Mouse (Mus musculus) spleen, adult 2 months (tissue): Measurements from ENCODE around the gene Muc4. TPM values are rescaled to one million over a fixed set of nuclear protein-coding genes. Genes with fewer than 3 reads are reported as not detected.

Experiments
- DNase-seq, 2 experiments: peaks; one replicate each; pipeline versions ENCODE4 v3.0.0 to v3.0.0-alpha.2; 2012 to 2021; ENCODE audit warnings: low spot score in 2 of 2, low read depth in 1 of 2
- H3K27ac ChIP-seq: fragments of 200-500 bp; 2 replicates; pipeline ENCODE4 v1.5.1; 2012; ENCODE audit warnings: low read length, inconsistent platforms; ENCODE audit not compliant: insufficient read depth
- H3K27me3 ChIP-seq: fragments of 200-500 bp; 2 replicates; pipeline ENCODE4 v1.6.1; 2012; ENCODE audit warnings: mild to moderate bottlenecking, moderate library complexity, low read length, inconsistent platforms; ENCODE audit not compliant: control insufficient read depth, insufficient read depth
- H3K36me3 ChIP-seq: fragments of 200-500 bp; 2 replicates; pipeline ENCODE4 v1.6.1; 2012; ENCODE audit warnings: mild to moderate bottlenecking, low read length, inconsistent platforms; ENCODE audit not compliant: control insufficient read depth, insufficient read depth
- H3K4me1 ChIP-seq: fragments of 200-500 bp; 2 replicates; pipeline ENCODE4 v1.6.1; 2011; ENCODE audit warnings: inconsistent platforms; ENCODE audit not compliant: control insufficient read depth, insufficient read depth, insufficient read length
- H3K4me3 ChIP-seq: fragments of 200-500 bp; 2 replicates; pipeline ENCODE4 v1.5.1; 2011; ENCODE audit warnings: mild to moderate bottlenecking, inconsistent platforms; ENCODE audit not compliant: insufficient read depth, insufficient read length; ENCODE audit errors: extremely low read depth
- CTCF ChIP-seq: fragments of 200-500 bp; IDR thresholded peaks from 2 replicates; pipeline ENCODE4 v1.5.1; 2011; ENCODE audit warnings: mild to moderate bottlenecking, inconsistent platforms; ENCODE audit not compliant: insufficient read depth, insufficient read length, insufficient replicate concordance; ENCODE audit errors: extremely low read depth
- POLR2A ChIP-seq: fragments of 200-500 bp; IDR thresholded peaks from 2 replicates; pipeline ENCODE4 v1.6.1; 2011; ENCODE audit warnings: low read depth, low read length, inconsistent platforms
- WGBS: fragments of 180-500 bp; shearing (Covaris S2); methylation state at CpG from one replicate; pipeline ENCODE4 v1.1.7; 2018; 5-methylcytosine and 5-hydroxymethylcytosine counted together
- polyA plus RNA-seq: library from polyadenylated mRNA; depleted of rRNA; stranded (reverse); fragments of >200 nt; gene quantifications from 2 replicates; pipeline ENCODE4 v1.2.3, GENCODE M21; 2012; rRNA removed

Gene Muc4
- polyA plus RNA-seq, 1 experiment = 0.06 TPM

DNA sequence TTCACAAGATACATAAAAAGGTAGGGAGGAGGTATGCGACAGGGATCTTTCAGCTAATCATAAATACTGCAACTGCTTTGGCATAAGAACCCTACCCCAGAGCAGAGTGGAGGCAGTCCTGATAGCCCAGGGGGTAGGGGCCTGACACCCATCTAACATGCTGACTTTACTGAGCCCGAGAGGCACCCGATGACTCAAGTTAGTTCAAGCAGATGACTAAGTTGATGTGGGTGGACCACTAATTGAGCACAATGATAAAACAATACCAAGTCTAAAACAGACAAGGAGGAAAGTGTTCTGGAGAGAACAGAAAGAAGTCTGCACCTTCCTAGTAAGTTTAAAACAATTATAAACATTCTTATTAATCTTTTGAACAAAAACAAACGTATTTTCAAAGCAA is 95.8 kb downstream of the Muc4 start:
- no peak overlapping the region for H3K27ac ChIP-seq
- H3K4me1 ChIP-seq = no peaks in the 10 kb centered on the region
- DNase-seq = no peak
- WGBS = 93% methylated on average over 4 of the region's 4 CpGs
- no peak overlapping the region for H3K4me3 ChIP-seq
- no peaks in the 10 kb centered on the region for H3K27me3 ChIP-seq
- H3K36me3 ChIP-seq = peaks cover 52% of the 10 kb centered on the region
- TF ChIP-seq CTCF = no peak
- no peak for TF ChIP-seq POLR2A

Other genes with a start within 250 kb of the Muc4 start
- not detected in 2 replicates for gene Slc51a, start 248.0 kb upstream of the Muc4 start, polyA plus RNA-seq
- not detected in 2 replicates for gene Zdhhc19, start 239.6 kb upstream of the Muc4 start, polyA plus RNA-seq
- 9.4 and 11.9 TPM in 2 replicates for gene Tfrc, start 127.0 kb upstream of the Muc4 start, polyA plus RNA-seq
- gene Tnk2, start 92.0 kb upstream of the Muc4 start, polyA plus RNA-seq = 109 and 137 TPM in 2 replicates
- gene Muc20, start 61.5 kb downstream of the Muc4 start, polyA plus RNA-seq = not detected in 2 replicates
- gene Smbd1, start 74.6 kb downstream of the Muc4 start, polyA plus RNA-seq = not detected in 2 replicates
- gene Fyttd1, start 141.6 kb downstream of the Muc4 start, polyA plus RNA-seq = 3.7 and 4.1 TPM in 2 replicates
- 74.6 and 88.1 TPM in 2 replicates for gene Rubcn, start 141.9 kb downstream of the Muc4 start, polyA plus RNA-seq
- gene Lrch3, start 178.2 kb downstream of the Muc4 start, polyA plus RNA-seq = 16.9 and 20.1 TPM in 2 replicates